Mouse (Mus musculus) ES-E14 (cell line): Measurements from ENCODE around the gene Lpp. TPM values are rescaled to one million over a fixed set of nuclear protein-coding genes. Genes with fewer than 3 reads are reported as not detected.

Experiments used
- DNase-seq: peaks from one replicate; pipeline ENCODE4 v3.0.0-alpha.2; 2013; ENCODE audit warnings: low read depth, low spot score
- H3K27ac ChIP-seq: 2 replicates; pipeline ENCODE4 v1.5.1; 2012; ENCODE audit warnings: low read depth, mild to moderate bottlenecking, low read length, moderate library complexity, mixed read lengths; ENCODE audit not compliant: poor library complexity, insufficient read depth, severe bottlenecking
- H3K36me3 ChIP-seq: 2 replicates; pipeline ENCODE4 v1.6.1; 2012; ENCODE audit warnings: mild to moderate bottlenecking, low read length, moderate library complexity, mixed read lengths; ENCODE audit not compliant: control insufficient read depth, poor library complexity, insufficient read depth, severe bottlenecking
- H3K4me1 ChIP-seq, 2 experiments: fragments of 150-350 bp in 1 of 2; sonication (generic) in 1 of 2; 2 replicates each; pipeline ENCODE4 v1.6.1; 2012; ENCODE audit warnings: low read length in 2 of 2, mild to moderate bottlenecking in 1 of 2, mixed read lengths in 1 of 2; ENCODE audit not compliant: control insufficient read depth in 2 of 2, insufficient read depth in 2 of 2, poor library complexity in 1 of 2
- H3K4me3 ChIP-seq, 2 experiments: fragments of 150-350 bp in 1 of 2; sonication (generic) in 1 of 2; 2 replicates each; pipeline ENCODE4 v1.5.1; 2012; ENCODE audit warnings: low read length in 2 of 2, low read depth in 1 of 2, mild to moderate bottlenecking in 1 of 2, mixed read lengths in 1 of 2; ENCODE audit not compliant: insufficient read depth in 1 of 2, poor library complexity in 1 of 2, severe bottlenecking in 1 of 2
- H3K9ac ChIP-seq: 2 replicates; pipeline ENCODE4 v1.6.1; 2012; ENCODE audit warnings: low read depth, mild to moderate bottlenecking, low read length, mixed read lengths; ENCODE audit not compliant: poor library complexity, insufficient read depth, severe bottlenecking
- H3K9me3 ChIP-seq: fragments of 150-350 bp; sonication (generic); 2 replicates; pipeline ENCODE4 v1.6.1; 2012; ENCODE audit warnings: low read depth, mild to moderate bottlenecking, low read length; ENCODE audit not compliant: control insufficient read depth, insufficient read depth
- CHD2 ChIP-seq: IDR thresholded peaks from 2 replicates; pipeline ENCODE4 v1.6.1; 2014; ENCODE audit warnings: mild to moderate bottlenecking, low read depth, low read length, inconsistent platforms
- HCFC1 ChIP-seq: IDR thresholded peaks from 2 replicates; pipeline ENCODE4 v1.6.1; 2012; ENCODE audit warnings: low read length, inconsistent platforms, borderline replicate concordance; ENCODE audit not compliant: insufficient read depth
- MAFK ChIP-seq: IDR thresholded peaks from 2 replicates; pipeline ENCODE4 v1.6.1; 2014; ENCODE audit warnings: mild to moderate bottlenecking, low read depth, low read length, inconsistent platforms; ENCODE audit not compliant: insufficient read depth
- ZC3H11A ChIP-seq: IDR thresholded peaks from 2 replicates; pipeline ENCODE4 v1.6.1; 2012; ENCODE audit warnings: low read depth, mild to moderate bottlenecking, inconsistent platforms, low read length, borderline replicate concordance
- ZNF384 ChIP-seq: IDR thresholded peaks from 2 replicates; pipeline ENCODE4 v1.6.1; 2012; ENCODE audit warnings: low read depth, low read length, inconsistent platforms
- in situ Hi-C, 2 experiments: fragments of 600-800 bp; cut with MboI; formaldehyde crosslinking; loops; one replicate each; pipeline ENCODE4 v1.15.1; 2025; ENCODE audit warnings: low sequenced_read_pairs in 2 of 2, inconsistent platforms in 1 of 2; ENCODE audit not compliant: unreplicated experiment in 2 of 2
- total RNA-seq: library from RNA; depleted of rRNA; stranded (reverse); fragments of 300-350 nt; gene quantifications from 2 replicates; pipeline ENCODE4 v1.2.3, GENCODE M21; 2012

The Lpp gene
- total RNA-seq, 1 experiment: 31.4 TPM

DNA sequence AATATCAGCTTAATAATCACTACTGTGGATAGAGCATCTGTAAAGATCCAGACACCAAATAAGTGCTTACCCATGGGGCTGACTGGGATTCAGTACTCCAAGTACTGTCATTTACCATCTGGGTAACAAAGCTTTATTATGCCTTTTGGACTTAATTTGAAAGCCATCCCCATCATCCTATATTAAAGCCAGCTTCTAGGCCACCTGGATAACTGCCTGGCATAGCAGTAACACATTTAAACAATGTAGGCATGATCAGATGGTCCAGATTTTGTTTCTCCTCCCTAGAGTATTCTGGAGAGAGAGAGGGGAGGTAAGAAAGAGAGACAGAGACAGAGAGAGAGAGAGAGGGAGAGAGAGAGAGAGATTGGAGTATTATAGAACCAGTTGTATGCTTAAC, 536.8 kb downstream of the Lpp start:
- H3K9me3 ChIP-seq: no peaks in the 10 kb centered on the region
- in situ Hi-C loops: no loop called here
- no peak overlapping the region for H3K4me3 ChIP-seq
- no peak for DNase-seq
- no peak overlapping the region for H3K27ac ChIP-seq
- no peaks in the 10 kb centered on the region for H3K36me3 ChIP-seq
- no peaks in the 10 kb centered on the region for H3K4me1 ChIP-seq
- no peak overlapping the region for H3K9ac ChIP-seq
- no peak for TF ChIP-seq MAFK

DNA sequence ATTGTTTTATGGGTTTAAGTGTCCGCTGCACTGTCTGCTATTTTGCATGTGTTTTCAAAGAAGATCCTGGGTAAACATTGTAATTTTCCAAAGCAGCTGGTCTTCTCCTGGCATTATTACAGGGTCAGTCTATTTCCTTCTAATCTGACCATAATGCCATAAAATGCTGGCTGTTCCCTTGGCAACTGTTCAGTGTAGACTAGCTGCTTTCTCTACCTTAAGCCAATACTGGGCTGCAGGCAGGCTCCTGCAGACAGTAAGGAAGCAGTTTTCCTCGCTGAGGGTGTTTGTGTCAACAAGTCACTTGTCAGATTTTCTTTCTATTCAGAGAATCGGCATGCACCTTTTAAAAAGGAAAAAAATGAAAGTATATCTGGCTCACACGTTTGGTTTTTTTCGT, 537.3 kb downstream of the Lpp start:
- H3K36me3 ChIP-seq: no peaks in the 10 kb centered on the region
- H3K4me1 ChIP-seq: no peaks in the 10 kb centered on the region
- TF ChIP-seq CHD2 (no peak), ZNF384 (no peak), ZC3H11A (no peak), MAFK (no peak)
- no peaks in the 10 kb centered on the region for H3K9me3 ChIP-seq
- H3K27ac ChIP-seq: no peak overlapping the region
- no peak overlapping the region for H3K4me3 ChIP-seq
- no peak overlapping the region for H3K9ac ChIP-seq
- DNase-seq: no peak
- in situ Hi-C loops: no loop called here

DNA sequence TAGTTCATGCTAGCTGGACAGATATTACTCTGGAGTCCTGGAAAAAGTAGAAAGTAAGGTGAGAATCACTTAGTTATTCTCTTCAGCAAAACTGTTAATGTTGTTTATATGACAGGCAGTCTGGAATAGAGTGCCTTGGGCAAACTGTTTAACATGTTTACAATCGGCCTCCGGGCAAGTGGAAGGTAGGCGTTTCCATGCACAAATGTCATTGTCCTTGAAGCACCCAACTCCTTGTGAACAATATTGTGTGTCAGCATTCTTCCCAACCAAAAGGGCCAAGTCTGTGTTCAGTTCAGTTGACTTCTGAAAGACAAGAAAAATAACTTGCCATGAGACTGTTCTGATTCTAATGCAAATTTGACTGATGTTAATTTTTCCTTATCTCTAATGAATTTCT, 539.5 kb downstream of the Lpp start:
- H3K9me3 ChIP-seq: no peaks in the 10 kb centered on the region
- H3K27ac ChIP-seq: no peak overlapping the region
- in situ Hi-C loops: no loop called here
- H3K9ac ChIP-seq: no peak overlapping the region
- H3K4me1 ChIP-seq: no peaks in the 10 kb centered on the region
- DNase-seq: no peak
- H3K36me3 ChIP-seq: no peaks in the 10 kb centered on the region
- H3K4me3 ChIP-seq: no peak overlapping the region
- TF ChIP-seq ZNF384: no peak
- no peak for TF ChIP-seq HCFC1

DNA sequence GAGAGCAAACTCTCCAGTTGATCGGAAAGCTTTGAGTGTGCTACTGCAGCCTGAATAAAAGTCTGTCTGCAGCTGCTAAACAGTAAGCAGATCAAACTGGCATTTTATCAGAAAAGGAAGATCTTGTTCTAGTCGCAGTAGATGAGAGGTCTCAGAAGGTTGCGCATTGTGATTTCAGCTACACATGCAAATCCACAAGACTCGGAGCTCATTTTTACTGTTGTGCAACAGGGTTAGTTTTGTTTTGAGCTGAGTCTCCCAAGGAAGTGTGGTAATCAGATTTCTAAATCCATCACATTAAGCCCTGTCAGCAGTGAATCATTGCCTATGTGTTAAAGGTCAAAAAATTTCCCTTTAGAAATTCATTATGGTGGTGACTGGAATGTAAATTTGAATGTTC, 540.4 kb downstream of the Lpp start:
- Histone ChIP-seq H3K4me1 (no peaks in the 10 kb centered on the region), H3K9ac (no peak overlapping the region), H3K4me3 (no peak overlapping the region), H3K9me3 (no peaks in the 10 kb centered on the region), H3K36me3 (no peaks in the 10 kb centered on the region), H3K27ac (no peak overlapping the region)
- in situ Hi-C loops: no loop called here
- no peak for TF ChIP-seq MAFK
- TF ChIP-seq ZC3H11A: no peak
- no peak for TF ChIP-seq ZNF384
- no peak for TF ChIP-seq HCFC1
- no peak for TF ChIP-seq CHD2
- no peak for DNase-seq

DNA sequence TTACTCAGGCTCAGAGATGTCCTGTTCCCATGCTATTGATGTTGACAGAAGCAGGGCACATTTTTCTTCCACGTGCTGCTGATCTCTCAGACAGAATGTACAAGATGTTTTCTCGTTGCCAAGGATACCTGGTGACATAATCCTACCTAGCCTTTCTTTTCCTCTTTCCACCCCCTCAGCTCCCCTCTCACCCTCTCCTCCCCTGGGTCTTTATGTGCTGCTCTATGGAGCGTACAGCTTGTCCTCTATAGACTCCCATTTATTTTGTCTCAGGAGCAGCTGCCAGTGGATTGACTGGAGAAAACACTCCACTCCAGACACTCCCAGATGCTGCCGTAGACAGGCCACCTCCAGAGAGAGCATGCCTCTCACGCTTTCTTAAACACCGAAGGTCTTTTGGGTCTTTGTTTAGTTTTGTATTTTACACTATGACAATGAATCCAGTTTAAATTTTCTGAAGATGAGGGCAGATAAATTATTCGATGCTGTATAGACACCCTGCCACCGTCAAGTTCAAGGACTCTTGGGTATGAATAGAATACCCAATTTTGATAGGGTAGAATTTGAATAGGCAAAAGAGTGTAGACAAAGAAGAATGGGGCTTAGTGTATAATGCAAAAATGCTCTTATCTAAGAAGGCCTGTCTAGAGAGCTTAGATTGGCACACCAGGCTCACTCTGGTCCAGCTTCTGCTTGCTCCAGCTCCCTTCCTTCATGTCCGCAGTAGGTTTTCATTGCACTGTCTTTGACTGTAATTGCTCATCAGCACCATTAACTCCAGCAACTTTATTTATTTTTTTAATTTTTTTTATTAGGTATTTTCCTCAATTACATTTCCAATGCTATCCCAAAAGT, 548.2 kb downstream of the Lpp start:
- DNase-seq: no peak
- no peaks in the 10 kb centered on the region for H3K36me3 ChIP-seq
- H3K9me3 ChIP-seq: no peaks in the 10 kb centered on the region
- no peaks in the 10 kb centered on the region for H3K4me1 ChIP-seq
- H3K27ac ChIP-seq: no peak overlapping the region
- no peak overlapping the region for H3K9ac ChIP-seq
- TF ChIP-seq ZNF384 (no peak), ZC3H11A (no peak), HCFC1 (no peak), MAFK (no peak), CHD2 (no peak)
- H3K4me3 ChIP-seq: no peak overlapping the region
- in situ Hi-C loops: no loop called here
